Comparison of ENCODE assay signal across 10 mouse cellular contexts in the genomic region with DNA sequence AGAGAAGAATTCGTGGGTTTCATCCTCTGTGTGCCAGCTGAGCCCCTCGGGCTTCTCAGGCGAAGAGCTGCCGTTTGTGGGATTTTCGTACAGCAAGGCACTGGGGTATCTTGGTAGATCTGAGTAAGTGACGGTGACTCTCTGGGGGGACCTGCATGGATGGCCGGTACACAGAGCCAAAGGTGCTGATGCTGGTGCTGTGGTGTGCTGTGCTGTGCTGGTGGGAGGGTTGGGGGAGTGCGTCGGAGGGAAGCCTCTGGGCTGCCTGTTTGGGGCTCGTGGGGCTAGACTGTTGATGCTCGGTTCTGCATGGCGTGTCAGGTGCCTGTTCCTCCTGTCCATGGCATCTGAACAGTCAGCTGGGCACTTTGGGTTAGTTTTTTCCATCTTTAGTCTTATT.
A peak's percentile ranks its signal among the peaks of the same experiment; 100 is the strongest.
DNase-seq lines count a peak whose midpoint lies in the region; ATAC-seq and TF ChIP-seq lines count a peak whose summit lies in the region.
"Had no signal": no experiment of that assay in that cellular context is flagged by ENCODE, and none has a peak within 500 bp of the region (broad histone marks: within the 10 kb centered on the region; RNA-seq: fewer than 3 reads in every experiment).

No protein-coding gene starts in this region.

- peaks cover 21% of the 10 kb centered on the region for H3K4me1 ChIP-seq in neural tube, embryonic 12.5 days
- peaks cover 23% of the 10 kb centered on the region for H3K4me1 ChIP-seq in liver, embryonic 13.5 days (replicated peaks)

- no peak for ATAC-seq in neural tube, embryonic 12.5 days (ENCODE audit: low FRiP score, low read depth)
- no peak for ATAC-seq in liver, embryonic 13.5 days (ENCODE audit: low read depth)
- ATAC-seq: CD4-positive, CD25-positive, alpha-beta regulatory T cell, adult 4 months had no signal

- no peaks in the 10 kb centered on the region for H3K9me3 ChIP-seq in neural tube, embryonic 12.5 days
- no peaks in the 10 kb centered on the region for H3K9me3 ChIP-seq in liver, embryonic 13.5 days (replicated peaks)
- H3K9me3 ChIP-seq: stomach, embryonic 15.5 days had no signal

- H3K4me2 ChIP-seq in neural tube, embryonic 12.5 days (replicated peaks): peak overlapping the region; percentile 69
- peak overlapping the region; percentile 55; the same call in 1 of the 2 replicates for H3K4me2 ChIP-seq in liver, embryonic 13.5 days

- no peak for TF ChIP-seq CTCF in gastrocnemius, adult 2 months (IDR thresholded peaks at IDR 0.05)

- no peak for DNase-seq in gastrocnemius, adult 2 months
- no peak for DNase-seq in gastrocnemius, postnatal 25 days
- DNase-seq in neural tube, embryonic 10.5 days (ENCODE audit: extremely low spot score, low spot score): no peak
- DNase-seq in liver, embryonic 13.5 days: no peak
- DNase-seq in urinary bladder, adult 18-20 months (ENCODE audit: low spot score in 2 of 2): no peak
- no peak for DNase-seq in layer of hippocampus, postnatal 10 days (ENCODE audit: low spot score in 2 of 2)
- no peak for DNase-seq in spleen, adult 18-20 months

- no peaks in the 10 kb centered on the region for H3K27me3 ChIP-seq in neural tube, embryonic 12.5 days (replicated peaks)
- H3K27me3 ChIP-seq in liver, embryonic 13.5 days: no peaks in the 10 kb centered on the region
- H3K27me3 ChIP-seq: stomach, embryonic 15.5 days had no signal

- H3K36me3 ChIP-seq in neural tube, embryonic 12.5 days: no peaks in the 10 kb centered on the region
- peaks cover 55% of the 10 kb centered on the region for H3K36me3 ChIP-seq in liver, embryonic 13.5 days
- H3K36me3 ChIP-seq: stomach, embryonic 15.5 days had no signal

- WGBS in neural tube, embryonic 12.5 days: 69% methylated on average over 12 of the region's 12 CpGs
- WGBS in liver, embryonic 13.5 days (ENCODE audit: insufficient replicate concordance): 79% methylated on average over 12 of the region's 12 CpGs

- intact Hi-C loops in gastrocnemius, adult 2 months (cut with DNase I): no loop called here

- peak overlapping the region; percentile 33 for H3K4me3 ChIP-seq in gastrocnemius, adult 2 months
- H3K4me3 ChIP-seq in neural tube, embryonic 12.5 days: no peak overlapping the region
- H3K4me3 ChIP-seq in liver, embryonic 13.5 days (replicated peaks): 0 out of 2 replicates have a peak overlapping the region, but pooled peaks have one; percentile 25
- H3K4me3 ChIP-seq: stomach, embryonic 15.5 days had no signal

- H3K27ac ChIP-seq in gastrocnemius, adult 2 months: no peak overlapping the region
- H3K27ac ChIP-seq in neural tube, embryonic 12.5 days: no peak overlapping the region
- H3K27ac ChIP-seq in liver, embryonic 13.5 days: no peak overlapping the region
- H3K27ac ChIP-seq: stomach, embryonic 15.5 days had no signal

- no peak overlapping the region for H3K9ac ChIP-seq in neural tube, embryonic 12.5 days
- no peak overlapping the region for H3K9ac ChIP-seq in liver, embryonic 13.5 days
- H3K9ac ChIP-seq: stomach, embryonic 15.5 days had no signal
